Mouse (Mus musculus) adrenal gland, postnatal 25 days (tissue): ENCODE data around the gene Helt. TPM values are rescaled to one million over a fixed set of nuclear protein-coding genes. Genes with fewer than 3 reads are reported as not detected.

Source experiments
- DNase-seq: peaks from one replicate; pipeline ENCODE4 v3.0.0; 2021; ENCODE audit warnings: mixed read lengths
- long read RNA-seq: library from polyadenylated mRNA; stranded (forward); transcript quantifications from one replicate; pipeline ENCODE4 v2.0.0, GENCODE M21; 2021
- total RNA-seq: library from RNA; stranded (reverse); gene quantifications from 2 replicates; pipeline ENCODE4 v1.2.3, GENCODE M21; 2021

Gene Helt
- total RNA-seq, result not detected in 2 replicates
- long read RNA-seq, result 0 reads

- no peak for DNase-seq
Measured at GRCm38 (mm10) chr8:46294181-46294892, at the start of gene Helt. Gene Helt, minus strand, starts transcription at chr8:46294671.

- DNase-seq, result no peak
Measured at GRCm38 (mm10) chr8:46342272-46342671, 47.8 kb upstream of the Helt start.

- no peak for DNase-seq
Measured at GRCm38 (mm10) chr8:46340381-46341273, 46.2 kb upstream of the Helt start.

GRCm38 (mm10) chr8:46339317-46339716 lies 44.8 kb upstream of the Helt start:
- DNase-seq, result no peak

- DNase-seq, result no peak
Measured at GRCm38 (mm10) chr8:46336351-46336750, 41.9 kb upstream of the Helt start.

GRCm38 (mm10) chr8:46332389-46333061 lies 38.1 kb upstream of the Helt start:
- no peak for DNase-seq

GRCm38 (mm10) chr8:46331801-46332200 lies 37.3 kb upstream of the Helt start:
- DNase-seq, result no peak

GRCm38 (mm10) chr8:46329396-46329795 lies 34.9 kb upstream of the Helt start:
- DNase-seq, result no peak

- DNase-seq, result no peak
Measured at GRCm38 (mm10) chr8:46327284-46327683, 32.8 kb upstream of the Helt start.

- no peak for DNase-seq
Measured at GRCm38 (mm10) chr8:46326715-46327114, 32.2 kb upstream of the Helt start.

- DNase-seq, result no peak
Measured at GRCm38 (mm10) chr8:46324676-46325075, 30.2 kb upstream of the Helt start.

- DNase-seq, result peak; percentile 16
Measured at GRCm38 (mm10) chr8:46323672-46324191, 29.3 kb upstream of the Helt start.

GRCm38 (mm10) chr8:46322833-46323232 lies 28.4 kb upstream of the Helt start:
- no peak for DNase-seq

GRCm38 (mm10) chr8:46322421-46322820 lies 27.9 kb upstream of the Helt start:
- no peak for DNase-seq

GRCm38 (mm10) chr8:46318802-46319201 lies 24.3 kb upstream of the Helt start:
- no peak for DNase-seq

GRCm38 (mm10) chr8:46317161-46317560 lies 22.7 kb upstream of the Helt start:
- no peak for DNase-seq

GRCm38 (mm10) chr8:46313798-46314197 lies 19.3 kb upstream of the Helt start:
- no peak for DNase-seq

GRCm38 (mm10) chr8:46311159-46311558 lies 16.7 kb upstream of the Helt start:
- peak; percentile 84 for DNase-seq

- no peak for DNase-seq
Measured at GRCm38 (mm10) chr8:46308189-46308588, 13.7 kb upstream of the Helt start.

- no peak for DNase-seq
Measured at GRCm38 (mm10) chr8:46305733-46306349, 11.4 kb upstream of the Helt start.

- no peak for DNase-seq
Measured at GRCm38 (mm10) chr8:46302121-46302520, 7.7 kb upstream of the Helt start.

- DNase-seq, result no peak
Measured at GRCm38 (mm10) chr8:46298847-46299246, 4.4 kb upstream of the Helt start.
